Mouse (Mus musculus) kidney, postnatal 14 days (tissue): Measurements from ENCODE around the gene Ccser1.
"Not testable (repeated sequence)": the region's sequence is repeated elsewhere in the genome, so short reads cannot be mapped to it uniquely, and the experiment has no call there.

ENCODE experiments used
- DNase-seq: peaks from one replicate; pipeline ENCODE4 v3.0.0; 2022; ENCODE audit warnings: mixed read lengths

The Ccser1 gene

DNA sequence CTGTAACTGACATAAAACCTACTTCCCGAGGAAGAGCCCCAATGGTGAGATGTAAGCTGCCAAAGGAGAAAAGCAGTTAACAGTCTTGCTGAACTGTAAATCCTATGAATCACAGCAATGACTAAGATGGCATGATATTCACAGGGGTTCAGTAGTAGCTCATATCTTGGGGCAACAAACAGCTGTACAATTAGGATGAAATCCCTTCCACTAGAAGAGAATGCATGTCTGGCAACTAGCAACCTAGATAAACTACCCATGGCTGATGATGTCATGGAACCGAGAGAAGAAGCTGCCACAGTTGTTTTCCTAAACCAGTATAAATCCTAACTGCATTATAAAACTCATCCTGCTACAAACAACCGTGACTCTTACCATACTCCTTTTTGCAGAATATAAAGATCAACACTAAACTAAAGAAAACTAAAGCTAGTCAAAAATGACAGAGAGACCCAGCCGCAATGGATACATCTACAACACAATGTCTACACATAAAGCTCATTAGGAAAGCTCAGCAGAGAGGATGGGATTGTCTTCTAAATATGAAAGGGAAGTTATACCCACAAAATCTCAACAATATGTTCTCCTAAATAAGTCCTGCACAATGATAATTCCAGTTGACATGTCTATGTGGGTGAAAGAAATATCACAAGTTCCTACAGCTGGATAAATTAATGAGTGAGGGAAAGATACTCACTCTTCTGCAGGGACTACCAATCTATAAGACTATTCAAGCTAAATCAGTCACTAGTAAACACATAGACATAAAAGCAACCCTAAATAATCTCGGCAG lies 550.2 kb downstream of the Ccser1 start:
- DNase-seq: no peak

DNA sequence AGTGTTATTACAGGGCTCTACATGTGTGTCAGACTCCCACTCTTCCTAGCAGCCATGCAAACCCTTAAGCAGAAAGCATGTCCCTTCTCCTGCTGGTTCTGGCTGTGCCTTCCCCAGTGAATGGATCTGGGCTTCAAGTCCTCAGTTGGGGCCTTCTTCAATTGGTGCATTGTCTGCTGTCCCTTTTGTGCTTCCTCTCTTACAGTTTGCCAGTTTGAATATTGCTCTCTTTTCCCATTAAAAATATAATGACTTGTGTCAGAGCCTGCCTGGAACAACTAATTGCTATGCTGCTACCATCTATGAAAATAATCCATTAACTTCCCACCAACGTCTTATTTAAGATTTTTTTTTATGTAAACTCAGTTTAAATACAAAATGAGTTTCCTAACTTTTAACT lies 566.2 kb downstream of the Ccser1 start:
- no peak for DNase-seq

DNA sequence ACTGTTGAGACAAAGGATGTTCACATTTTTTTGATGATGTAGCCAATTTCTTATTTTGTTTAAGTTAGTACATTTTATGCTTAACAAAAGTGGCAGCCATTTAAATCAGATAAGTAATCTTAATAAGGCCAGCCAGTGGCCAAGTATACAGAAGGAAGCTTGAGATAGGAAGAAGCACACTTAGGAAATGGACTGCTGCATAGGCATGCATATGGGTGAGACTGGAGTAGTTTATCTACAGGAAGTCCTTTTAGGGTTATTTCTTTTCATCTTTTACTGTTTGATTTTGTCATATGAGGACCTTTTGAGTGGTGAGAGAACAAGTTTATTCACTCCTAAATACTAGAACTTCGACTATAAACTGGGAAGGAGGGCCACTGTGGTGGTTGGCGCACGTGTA lies 582.0 kb downstream of the Ccser1 start:
- no peak for DNase-seq

DNA sequence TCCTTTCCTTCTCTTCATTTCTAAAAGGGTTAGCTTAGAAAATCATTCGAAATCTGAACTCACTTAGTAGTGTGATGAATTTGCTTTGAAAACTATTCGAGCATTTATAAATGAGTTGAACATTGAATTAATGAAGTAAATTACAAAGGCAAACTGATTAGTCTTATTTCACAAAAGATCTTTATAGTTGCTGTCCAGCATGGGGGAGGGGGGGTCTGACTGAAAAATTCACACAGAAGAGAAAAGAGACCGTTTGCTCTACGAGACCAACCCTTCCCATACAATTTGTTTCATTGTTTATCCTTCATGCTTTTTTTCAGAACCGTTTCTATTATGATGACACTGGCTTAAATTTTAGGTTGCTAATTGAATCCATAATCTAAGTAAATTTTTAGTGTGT lies 583.3 kb downstream of the Ccser1 start:
- DNase-seq: no peak

DNA sequence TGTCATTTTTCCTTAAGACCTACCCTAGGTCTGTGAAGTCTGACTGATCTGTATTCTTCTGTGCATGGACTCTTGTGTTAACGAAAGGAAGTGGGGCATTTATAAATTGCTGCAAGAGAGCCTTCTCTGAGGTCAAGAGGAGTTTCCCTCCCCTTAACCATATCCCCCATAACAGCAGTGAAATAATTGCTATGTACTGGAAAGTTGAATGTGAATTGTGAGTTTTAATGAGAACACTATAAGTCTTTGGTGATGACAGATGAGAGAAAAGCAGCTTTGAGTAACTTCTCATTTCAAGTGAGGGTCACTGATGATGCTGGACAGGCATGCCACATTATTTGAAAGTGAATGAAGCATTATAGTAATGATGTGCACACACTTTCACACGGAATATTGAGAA lies 585.7 kb downstream of the Ccser1 start:
- DNase-seq: no peak

DNA sequence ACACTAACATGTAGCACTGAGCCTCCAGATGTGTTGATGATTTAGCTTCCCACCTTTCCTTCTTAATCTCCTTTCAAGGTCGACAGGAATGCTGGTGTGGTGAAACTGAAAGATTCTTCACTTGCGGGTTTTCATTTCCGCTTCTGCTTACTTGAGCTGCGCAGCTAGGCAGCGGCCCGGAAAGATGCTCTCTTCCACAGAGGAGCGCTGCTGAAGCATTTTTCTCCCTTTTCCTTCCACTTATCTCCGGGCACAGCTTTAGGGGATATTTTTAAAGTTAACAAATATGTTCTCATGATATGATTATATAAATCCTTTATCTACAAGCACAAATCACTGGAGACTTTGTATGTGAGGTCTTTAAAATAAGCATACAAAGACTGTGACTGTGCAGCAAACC lies 587.0 kb downstream of the Ccser1 start:
- no peak for DNase-seq

DNA sequence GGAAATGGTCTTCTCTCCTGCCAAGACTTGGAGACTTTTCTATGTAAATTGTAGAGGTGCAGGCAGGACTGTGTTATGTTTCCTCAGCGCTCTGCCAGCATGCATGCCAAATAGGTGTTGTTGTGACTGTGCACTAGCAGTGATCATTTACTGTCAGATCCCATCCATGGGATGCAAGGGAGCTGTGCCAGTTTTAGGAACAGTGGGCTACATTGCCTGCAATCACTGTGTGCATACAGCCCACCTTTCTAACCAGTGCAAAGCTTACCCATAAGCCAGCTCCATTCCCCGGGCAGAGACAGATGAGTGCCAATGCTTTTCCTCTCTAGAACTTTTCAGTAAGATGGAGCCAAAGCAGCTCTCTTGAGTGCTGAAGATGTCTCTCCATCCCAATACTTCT lies 606.6 kb downstream of the Ccser1 start:
- no peak for DNase-seq

DNA sequence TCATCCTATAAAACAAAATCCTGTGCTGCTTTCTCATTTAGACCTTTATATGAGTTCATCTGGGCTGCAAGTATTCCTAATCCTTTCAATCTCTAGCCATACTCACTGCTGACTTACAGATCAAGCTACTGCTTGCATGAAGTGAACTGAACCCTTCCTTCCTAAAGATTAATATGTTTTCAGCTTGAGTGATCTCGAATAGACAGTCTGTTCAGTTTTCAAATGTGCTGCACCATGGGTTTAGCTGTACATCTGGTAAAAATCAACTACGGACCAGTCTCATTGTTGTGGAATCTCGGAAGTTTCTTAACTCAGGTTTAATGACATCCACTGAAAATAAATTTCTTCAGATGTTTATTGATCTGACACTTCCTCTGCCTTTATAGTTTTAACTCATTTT lies 620.8 kb downstream of the Ccser1 start:
- DNase-seq: no peak

DNA sequence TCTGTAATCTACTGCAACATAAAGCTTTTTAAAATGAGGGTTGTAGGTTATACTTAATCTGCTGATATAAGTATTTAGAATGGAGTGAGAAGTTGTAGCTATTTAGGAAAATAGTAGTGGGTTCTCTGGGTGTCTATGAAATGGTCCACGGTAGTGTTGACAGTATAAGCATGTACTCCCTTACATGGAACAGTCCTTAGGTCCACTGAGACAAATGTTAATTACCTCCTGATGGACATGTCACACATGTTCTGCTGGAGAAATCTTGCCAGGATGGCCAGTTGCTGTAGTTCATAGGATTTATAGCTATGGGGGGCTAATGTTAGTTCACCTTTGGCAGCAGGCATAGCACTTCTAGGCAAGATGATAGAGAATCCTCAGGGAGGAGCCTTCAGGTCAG lies 625.4 kb downstream of the Ccser1 start:
- DNase-seq: no peak

DNA sequence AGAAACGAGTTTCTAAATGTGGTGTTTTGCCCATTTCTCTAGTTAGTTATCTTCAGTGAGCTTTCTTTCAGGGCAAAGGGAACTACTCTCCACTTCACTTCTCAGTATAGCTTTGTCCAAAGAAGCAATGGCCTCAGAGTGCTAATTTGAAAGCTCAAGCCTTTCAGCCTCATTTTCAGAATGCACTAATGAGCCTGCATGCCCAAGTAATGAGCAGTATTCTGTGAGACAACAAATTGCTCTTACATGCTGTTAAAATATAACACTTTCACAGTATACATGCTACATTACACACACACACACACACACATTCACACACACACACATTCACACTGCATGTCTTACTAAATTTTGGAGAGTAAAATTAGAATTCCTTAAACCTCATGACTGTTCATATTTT lies 637.6 kb downstream of the Ccser1 start:
- DNase-seq: no peak

DNA sequence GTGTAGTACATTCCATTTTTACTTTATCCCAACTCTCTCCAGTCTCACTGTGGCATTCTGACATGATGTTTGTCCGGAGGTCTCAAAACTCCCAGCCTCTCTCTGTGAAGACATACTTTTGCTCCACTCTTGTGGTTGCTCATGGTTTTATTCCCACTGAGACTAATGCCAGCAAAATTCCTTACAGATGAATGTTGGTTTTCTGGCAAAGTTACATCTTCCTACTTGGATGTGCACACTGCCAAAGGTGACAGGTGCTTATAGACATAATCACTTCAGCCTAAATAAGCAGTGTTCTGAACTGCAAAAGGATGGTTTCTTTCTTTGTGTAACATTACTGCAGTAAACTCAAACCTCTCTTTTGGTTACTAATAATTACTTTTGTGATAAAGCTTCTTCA lies 696.2 kb downstream of the Ccser1 start:
- DNase-seq: no peak

DNA sequence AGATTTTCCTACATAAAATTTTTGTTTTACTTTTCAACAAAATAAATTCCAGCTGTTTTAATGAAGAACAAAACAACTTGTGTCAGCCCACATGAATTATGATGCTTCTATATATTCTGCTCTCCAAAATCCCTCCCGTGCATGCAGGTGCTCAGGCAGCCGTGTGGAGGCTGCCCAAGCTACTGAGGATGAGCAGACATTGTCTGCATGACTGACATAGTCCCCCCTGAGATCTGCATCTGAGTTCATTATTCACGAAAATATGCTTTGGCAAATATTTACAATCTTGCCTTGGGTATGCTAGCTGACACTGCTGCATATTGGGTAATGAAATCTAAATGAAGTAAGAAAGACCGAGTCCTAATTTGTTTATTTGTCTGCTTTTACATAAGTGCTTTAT lies 718.1 kb downstream of the Ccser1 start:
- DNase-seq: no peak

DNA sequence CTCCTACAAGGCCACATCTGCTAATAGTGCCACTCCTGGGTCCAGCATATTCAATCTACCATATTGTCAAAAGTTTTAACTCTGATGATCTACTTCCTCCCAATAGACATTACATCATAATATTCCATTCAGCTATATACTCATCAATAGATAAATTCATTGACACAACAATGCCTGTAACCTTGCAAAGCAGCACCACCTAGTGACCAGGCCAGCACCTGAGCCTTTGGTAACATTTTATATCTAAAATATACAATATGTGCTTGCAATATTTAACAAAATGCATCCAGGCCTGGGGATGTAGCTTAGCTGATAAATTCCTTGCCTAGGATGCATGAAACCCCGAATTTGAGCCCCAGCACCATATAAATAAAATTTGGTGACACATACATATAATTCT lies 722.6 kb downstream of the Ccser1 start:
- peak; percentile 5 for DNase-seq

DNA sequence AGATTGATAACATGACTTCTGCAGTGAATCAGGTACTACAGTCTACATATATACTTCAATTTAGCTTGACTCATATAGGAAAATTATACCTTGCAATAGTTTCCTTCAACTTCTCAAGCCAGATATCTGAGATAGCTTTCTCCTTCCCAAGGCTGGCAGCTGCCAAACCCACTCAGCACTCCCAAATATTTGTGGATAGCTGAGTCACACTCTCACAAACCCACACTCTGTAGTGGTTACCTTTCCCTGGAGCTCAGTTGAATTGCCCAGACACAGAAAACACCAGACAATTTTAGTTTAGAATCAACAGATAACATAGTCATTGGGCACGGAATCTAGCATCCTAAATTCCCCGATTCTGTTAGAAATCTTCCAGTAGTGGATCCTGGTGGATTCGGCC lies 732.8 kb downstream of the Ccser1 start:
- no peak for DNase-seq

DNA sequence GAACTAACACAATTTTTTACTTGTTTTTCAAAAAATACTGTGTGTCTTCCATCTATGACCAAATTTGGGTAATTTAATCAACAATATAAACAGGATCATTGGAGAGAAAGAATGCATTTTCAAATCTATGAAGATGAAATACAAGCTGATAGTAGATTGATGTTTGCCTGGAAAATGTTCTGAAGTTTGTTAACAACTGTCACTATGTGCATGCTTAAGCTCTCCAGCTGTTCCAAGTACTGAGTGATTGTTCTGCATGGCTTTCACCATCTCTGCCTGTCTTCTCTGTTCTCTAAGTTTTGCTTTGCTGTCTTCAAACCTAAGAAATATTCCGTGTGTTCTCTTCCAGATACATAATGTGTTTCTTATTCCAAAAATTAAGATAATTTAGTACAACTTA lies 751.5 kb downstream of the Ccser1 start:
- DNase-seq: no peak

DNA sequence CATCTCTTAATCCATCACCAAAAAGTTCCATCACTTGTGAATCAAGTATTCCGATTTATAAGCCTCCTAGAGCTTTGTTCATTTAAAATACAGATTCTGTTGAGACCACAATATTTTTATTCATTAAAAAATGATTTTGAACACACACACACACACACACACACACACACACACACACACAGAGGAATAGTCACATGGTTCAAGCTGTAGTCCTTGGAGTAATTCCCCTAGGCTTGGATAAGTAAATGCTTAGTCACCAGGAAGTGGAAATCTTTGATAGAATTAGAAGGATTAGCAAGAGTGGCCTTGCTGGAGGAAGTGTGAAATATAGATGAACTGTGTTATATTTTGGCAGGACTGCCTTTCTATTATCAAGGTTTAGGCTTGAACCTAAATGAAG lies 756.5 kb downstream of the Ccser1 start:
- no peak for DNase-seq

DNA sequence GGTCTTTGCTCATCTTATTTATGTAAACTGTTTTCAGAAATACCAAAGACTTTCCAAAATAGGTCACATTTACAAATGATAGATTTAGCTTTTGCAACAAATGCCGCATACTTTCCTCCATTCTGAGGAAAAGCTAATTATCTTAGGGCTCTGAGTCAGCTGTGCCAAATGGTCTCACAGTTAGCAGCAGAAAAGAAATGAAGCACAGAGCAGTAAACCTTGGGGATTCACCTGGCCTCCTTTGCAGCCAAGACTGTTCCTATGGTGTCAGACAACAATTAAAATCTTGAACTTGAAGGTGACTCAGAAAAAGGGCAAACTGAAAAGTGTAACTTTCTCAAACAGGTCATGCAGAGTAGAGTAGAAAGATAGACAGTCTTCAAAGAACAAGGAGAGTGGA lies 759.1 kb downstream of the Ccser1 start:
- no peak for DNase-seq

DNA sequence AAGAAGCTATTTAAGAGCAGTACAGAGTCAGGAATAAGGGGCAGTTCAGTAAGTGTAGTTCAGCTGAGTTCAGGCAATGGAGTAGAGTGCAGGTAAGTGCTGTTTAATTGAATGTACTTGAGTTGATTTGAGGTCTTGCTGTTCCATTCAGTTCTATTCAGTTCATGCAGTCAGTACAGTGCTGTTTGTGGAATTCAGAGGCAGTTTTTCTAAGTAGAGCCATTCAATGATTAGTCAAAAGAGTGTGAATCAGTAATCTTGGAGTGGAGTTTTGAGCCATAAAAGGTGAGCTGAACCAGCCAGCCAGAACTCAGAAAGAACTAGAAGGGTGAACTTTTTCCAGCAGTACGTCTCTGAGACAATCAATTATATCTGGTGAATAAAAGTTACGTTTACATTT lies 773.6 kb downstream of the Ccser1 start:
- DNase-seq: peak; percentile 6

DNA sequence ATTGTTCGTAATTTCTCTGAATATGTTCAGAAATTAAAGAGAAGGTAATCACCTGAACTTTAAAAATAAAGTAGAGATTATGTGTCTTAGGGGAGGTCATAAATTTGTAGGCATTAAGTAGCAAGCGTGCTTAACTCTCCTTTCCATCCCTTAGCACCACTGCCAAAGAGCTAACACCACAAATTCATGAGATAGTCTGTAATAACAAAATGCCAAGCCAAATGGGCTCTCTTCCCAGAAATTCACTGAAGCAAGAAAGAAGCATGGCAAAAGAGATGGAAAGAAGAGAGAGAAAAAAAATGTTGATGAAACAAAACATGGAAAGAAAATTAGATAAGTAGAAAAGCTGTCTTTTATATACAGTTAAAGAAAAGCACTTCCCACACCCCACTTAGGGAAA lies 796.8 kb downstream of the Ccser1 start:
- no peak for DNase-seq

DNA sequence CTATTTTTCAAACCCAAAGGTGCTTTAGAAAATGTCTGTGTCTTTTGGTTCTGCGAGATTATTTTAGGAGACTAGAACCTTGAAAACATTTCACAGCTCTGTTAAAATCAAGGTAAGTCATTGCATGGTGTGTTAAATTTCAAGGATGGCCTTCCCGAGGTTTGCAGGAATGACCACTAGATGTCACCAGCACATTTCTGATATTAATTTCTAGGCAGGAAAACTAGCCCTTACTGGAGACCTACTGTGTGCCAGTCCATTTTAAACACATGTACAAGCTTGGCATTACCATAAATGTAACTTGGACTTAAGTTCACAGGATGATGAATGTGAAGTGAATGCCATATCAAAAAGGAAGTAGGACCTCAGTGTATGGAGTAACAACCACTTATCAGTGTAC lies 798.3 kb downstream of the Ccser1 start:
- DNase-seq: no peak

DNA sequence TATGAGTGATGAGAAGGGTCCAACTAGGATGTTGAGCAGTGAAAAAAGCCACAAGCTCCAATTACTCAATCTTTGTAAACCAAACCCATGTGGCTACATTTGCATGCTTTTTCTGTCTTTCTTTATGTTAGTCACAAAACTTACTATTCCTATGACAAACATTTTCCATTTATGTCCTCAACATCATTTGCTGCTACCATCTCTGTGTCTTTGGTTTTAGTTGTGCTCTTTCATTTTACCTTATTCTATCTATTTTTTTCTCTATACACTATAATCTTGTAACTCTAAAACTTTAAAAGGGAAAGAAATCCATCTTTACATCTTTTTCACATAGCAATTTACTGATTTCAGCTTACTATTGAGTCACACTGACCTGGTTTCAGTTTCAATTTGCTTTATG lies 834.2 kb downstream of the Ccser1 start:
- no peak for DNase-seq

DNA sequence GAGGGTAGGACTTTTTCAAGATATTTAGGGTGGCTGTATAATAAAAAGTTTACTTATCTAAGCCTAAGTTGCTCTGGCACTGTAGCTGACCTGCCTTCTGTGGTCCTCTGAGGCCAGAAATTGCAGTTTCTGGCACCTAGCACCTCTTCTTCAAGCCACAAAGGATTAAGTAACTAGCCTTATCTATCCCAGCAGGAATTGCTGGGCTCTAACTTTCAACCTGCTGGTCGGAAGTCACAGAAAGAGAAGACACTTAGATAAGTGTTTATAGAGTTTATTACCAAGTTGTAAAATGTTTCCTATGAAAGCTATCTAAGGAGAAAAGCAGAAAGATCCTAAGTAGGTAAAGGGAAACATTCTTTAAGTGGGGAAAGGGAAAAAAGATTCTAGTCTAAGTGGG lies 864.3 kb downstream of the Ccser1 start:
- no peak for DNase-seq

DNA sequence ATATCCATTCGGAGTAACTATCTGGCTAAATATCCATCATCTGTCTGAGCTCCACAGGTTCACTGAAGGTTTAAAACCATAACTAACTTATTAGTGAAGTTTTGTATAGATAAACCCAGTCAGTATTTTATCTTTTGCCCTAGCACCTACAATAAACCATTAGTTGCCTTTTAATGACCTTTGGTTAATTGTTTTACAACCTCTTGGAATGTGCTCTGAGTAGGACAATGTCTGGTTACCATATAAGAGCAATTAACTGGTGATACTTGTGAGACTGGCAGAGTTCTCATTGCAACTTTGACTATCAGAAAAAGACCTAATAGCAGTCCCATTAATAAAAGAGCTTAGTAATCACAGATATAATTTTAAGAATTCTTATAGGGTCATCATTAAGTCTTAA lies 864.9 kb downstream of the Ccser1 start:
- DNase-seq: not testable (repeated sequence)

DNA sequence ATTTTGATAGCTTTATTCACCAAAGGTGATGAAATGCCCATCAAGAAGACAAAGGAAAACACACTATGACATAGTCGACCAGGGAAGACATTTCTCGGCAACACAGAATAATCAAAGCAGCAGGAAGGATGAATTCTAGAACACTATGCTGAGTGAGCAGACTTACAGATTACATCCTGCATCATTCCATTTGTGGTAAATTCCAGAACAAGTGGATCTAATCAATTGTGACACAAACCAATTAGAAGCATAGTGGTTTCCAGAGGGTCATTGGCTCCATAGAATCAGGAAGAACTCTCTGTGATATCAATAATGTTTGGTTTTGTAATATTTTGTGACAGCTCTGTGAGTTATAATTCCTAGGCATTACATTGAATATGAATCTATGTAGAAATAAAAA lies 875.2 kb downstream of the Ccser1 start:
- DNase-seq: no peak

DNA sequence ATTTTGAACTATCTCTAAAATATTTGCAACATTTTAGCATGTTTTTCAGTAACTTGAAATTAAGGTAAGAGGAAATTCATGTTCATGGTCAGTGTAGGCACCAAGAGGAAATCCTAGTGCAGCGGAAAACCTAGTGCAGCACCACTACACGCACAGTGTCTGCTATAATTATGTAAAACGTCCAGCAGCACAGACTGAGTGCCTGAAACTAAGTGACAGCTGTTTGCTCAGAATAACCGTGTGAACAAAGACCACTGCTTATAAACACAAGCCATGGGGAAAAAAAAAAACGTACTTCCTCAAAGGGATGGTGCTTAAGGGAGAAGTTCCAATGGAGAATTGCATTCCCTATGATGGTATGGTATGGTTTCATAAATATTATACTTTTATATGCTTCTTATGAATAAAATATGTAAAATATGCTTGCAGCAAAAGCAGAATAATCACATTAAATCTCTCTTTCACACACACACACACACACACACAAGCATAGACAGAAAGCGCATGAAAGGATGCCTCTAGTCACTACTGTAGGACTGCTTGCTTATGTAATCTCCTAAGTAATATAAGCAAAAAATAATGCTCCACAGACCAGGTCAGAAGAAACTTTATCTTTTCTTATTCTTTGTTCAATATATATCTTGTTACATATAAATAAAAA lies 886.4 kb downstream of the Ccser1 start:
- DNase-seq: no peak
